Mouse (Mus musculus) C2C12 (cell line): ENCODE measurements around the gene Hus1. TPM values are rescaled to one million over a fixed set of nuclear protein-coding genes. Genes with fewer than 3 reads are reported as not detected.
A peak's percentile ranks its signal among the peaks of the same experiment; 100 is the strongest.

ENCODE experiments used
- H3K27me3 ChIP-seq: one replicate; pipeline ENCODE4 v1.6.1; 2011; ENCODE audit not compliant: control insufficient read depth, insufficient read depth, insufficient read length
- H3K36me3 ChIP-seq: one replicate; pipeline ENCODE4 v1.6.1; 2011; ENCODE audit not compliant: control insufficient read depth, insufficient read depth
- H3K4me3 ChIP-seq: one replicate; pipeline ENCODE4 v1.5.1; 2011; ENCODE audit warnings: mild to moderate bottlenecking, control low read depth; ENCODE audit not compliant: poor library complexity, insufficient read depth, severe bottlenecking
- H3K79me2 ChIP-seq: one replicate; pipeline ENCODE4 v1.6.1; 2011; ENCODE audit not compliant: control insufficient read depth, insufficient read depth
- H3K79me3 ChIP-seq: one replicate; pipeline ENCODE4 v1.6.1; 2011; ENCODE audit warnings: low read depth, control low read depth
- H3ac ChIP-seq: one replicate; pipeline ENCODE3; 2011; ENCODE audit warnings: low read depth; ENCODE audit not compliant: control insufficient read depth, insufficient read length
- CEBPB ChIP-seq: IDR thresholded peaks from one replicate; pipeline ENCODE4 v1.6.1; 2011; ENCODE audit warnings: low read depth, mild to moderate bottlenecking, control low read depth, moderate library complexity
- CTCF ChIP-seq: IDR thresholded peaks from one replicate; pipeline ENCODE4 v1.5.1; 2011; ENCODE audit not compliant: control insufficient read depth, insufficient read depth, insufficient read length
- FOSL1 ChIP-seq: IDR thresholded peaks from one replicate; pipeline ENCODE4 v1.8.0; 2011; ENCODE audit warnings: mild to moderate bottlenecking, low read length; ENCODE audit not compliant: poor library complexity, insufficient read depth, severe bottlenecking
- MAX ChIP-seq: IDR thresholded peaks from one replicate; pipeline ENCODE4 v1.6.1; 2011; ENCODE audit warnings: mild to moderate bottlenecking, control low read depth
- MYOD1 ChIP-seq: IDR thresholded peaks from one replicate; pipeline ENCODE4 v1.6.1; 2011; ENCODE audit warnings: low read depth; ENCODE audit not compliant: control insufficient read depth, insufficient read length
- MYOG ChIP-seq: IDR thresholded peaks from one replicate; pipeline ENCODE4 v1.6.1; 2011; ENCODE audit not compliant: control insufficient read depth, insufficient read length; ENCODE audit errors: extremely low read depth
- USF1 ChIP-seq: IDR thresholded peaks from one replicate; pipeline ENCODE4 v1.6.1; 2011; ENCODE audit warnings: low read depth, mild to moderate bottlenecking, control low read depth, moderate library complexity
- polyA plus RNA-seq: library from polyadenylated mRNA; unstranded; fragments of >200 nt; fragmentation: generic; extraction: Trizol; gene quantifications from one replicate; pipeline ENCODE4 v1.2.1, GENCODE M21; 2012; ENCODE audit warnings: missing spikeins

The Hus1 gene
- polyA plus RNA-seq, 1 experiment = 6.9 TPM

DNA sequence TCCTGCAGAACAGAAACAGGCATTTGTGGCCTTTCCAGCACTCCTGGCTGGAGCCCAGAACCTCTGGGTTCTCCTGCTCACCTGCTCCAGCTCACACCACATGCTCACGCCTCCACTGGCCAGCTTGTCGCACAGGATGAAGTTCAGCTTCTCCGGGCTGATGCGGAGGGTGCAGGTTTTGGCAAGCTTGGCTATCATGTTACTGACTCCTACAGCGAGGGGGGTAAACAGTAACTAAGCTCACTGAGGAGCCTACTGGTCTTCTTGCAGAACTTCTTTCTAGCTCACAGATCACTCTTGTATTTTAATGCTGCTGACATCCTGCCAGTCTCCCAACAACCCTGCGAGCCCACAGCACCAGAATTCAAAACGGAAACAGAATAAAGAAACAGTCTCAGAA is 575 bp downstream of the Hus1 start:
- no peaks in the 10 kb centered on the region for H3K27me3 ChIP-seq
- peak overlapping the region; percentile 51 for H3K4me3 ChIP-seq
- TF ChIP-seq MYOD1 (no peak), CTCF (no peak), FOSL1 (no peak), CEBPB (no peak), USF1 (no peak), MYOG (no peak), MAX (no peak)
- H3K79me2 ChIP-seq = peaks cover 35% of the 10 kb centered on the region
- H3K36me3 ChIP-seq = peaks cover 22% of the 10 kb centered on the region
- peak overlapping the region; percentile 91 for H3ac ChIP-seq
- peaks cover 14% of the 10 kb centered on the region for H3K79me3 ChIP-seq

GRCm38 (mm10) chr11:9008761-9009160 is 2.2 kb downstream of the Hus1 start:
- Histone ChIP-seq H3ac (no peak overlapping the region), H3K79me3 (peaks cover 14% of the 10 kb centered on the region), H3K27me3 (no peaks in the 10 kb centered on the region), H3K79me2 (peaks cover 35% of the 10 kb centered on the region), H3K36me3 (peaks cover 39% of the 10 kb centered on the region), H3K4me3 (no peak overlapping the region)
- TF ChIP-seq MAX (no peak), FOSL1 (no peak), MYOG (no peak), USF1 (no peak), MYOD1 (no peak), CEBPB (no peak), CTCF (no peak)

DNA sequence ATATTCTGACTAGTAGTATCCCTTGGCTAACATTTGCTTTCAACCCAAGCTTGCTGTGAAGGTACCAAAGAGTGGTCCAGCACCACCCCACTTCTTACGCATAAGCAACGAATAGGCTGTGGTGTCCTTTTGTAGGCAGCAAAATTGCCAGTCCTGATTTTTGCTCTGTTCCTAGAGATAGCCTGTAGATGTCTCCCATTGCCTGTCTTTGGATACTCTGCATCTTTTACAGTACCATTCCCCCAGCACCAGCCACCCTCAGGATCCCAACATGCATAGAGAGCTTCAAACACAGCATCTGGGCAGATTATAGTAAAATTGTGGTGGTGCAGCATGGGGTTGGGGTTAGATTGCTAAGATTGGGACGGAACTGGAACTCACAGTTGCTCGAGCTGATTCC is 22.9 kb downstream of the Hus1 start:
- no peaks in the 10 kb centered on the region for H3K79me3 ChIP-seq
- H3K79me2 ChIP-seq = no peaks in the 10 kb centered on the region
- H3K36me3 ChIP-seq = peaks cover 19% of the 10 kb centered on the region
- no peak overlapping the region for H3ac ChIP-seq
- H3K4me3 ChIP-seq = no peak overlapping the region
- no peak for TF ChIP-seq CTCF
- TF ChIP-seq CEBPB = no peak
- TF ChIP-seq MYOG = no peak
- no peak for TF ChIP-seq USF1
- TF ChIP-seq MAX = no peak
- TF ChIP-seq FOSL1 = no peak
- no peak for TF ChIP-seq MYOD1
- H3K27me3 ChIP-seq = peaks cover 6% of the 10 kb centered on the region

- Histone ChIP-seq H3K36me3 (peaks cover 3% of the 10 kb centered on the region), H3ac (no peak overlapping the region), H3K4me3 (no peak overlapping the region), H3K27me3 (peaks cover 7% of the 10 kb centered on the region), H3K79me2 (no peaks in the 10 kb centered on the region), H3K79me3 (no peaks in the 10 kb centered on the region)
- TF ChIP-seq MYOD1 (no peak), CTCF (no peak), USF1 (no peak), MYOG (no peak), CEBPB (no peak), MAX (no peak), FOSL1 (no peak)
Observed at GRCm38 (mm10) chr11:8986058-8986457, 24.9 kb downstream of the Hus1 start.

DNA sequence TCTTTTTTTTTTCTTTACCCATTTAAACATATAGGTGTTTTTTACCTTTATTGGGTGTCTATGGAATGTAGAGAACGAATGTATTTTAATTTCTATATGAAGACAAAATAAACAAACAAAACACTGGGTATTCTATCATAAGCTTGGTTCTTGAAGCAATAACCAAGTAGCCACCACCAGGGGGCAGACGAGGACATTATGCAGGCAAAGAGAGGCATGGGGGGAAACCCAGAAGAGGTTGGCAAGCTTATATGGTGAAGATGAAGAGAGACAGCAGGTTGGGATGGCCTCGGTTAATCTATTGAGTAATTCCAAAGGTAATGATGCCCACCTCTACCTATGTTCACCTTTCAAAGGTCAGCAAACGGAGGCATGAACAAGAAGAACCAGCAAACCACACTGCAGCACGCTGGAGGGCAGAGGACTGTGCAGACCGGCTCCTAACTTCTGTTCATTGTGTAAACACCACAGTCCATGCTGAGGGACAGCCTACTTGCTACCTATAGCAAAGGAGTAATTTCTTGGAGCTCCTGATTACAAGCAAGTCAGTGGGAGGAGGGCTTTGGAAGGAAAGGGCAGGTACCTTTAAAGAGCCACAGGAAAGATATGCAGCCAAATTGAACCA is 27.6 kb downstream of the Hus1 start:
- Histone ChIP-seq H3K79me2 (no peaks in the 10 kb centered on the region), H3K36me3 (no peaks in the 10 kb centered on the region), H3K27me3 (peaks cover 30% of the 10 kb centered on the region), H3K79me3 (no peaks in the 10 kb centered on the region), H3K4me3 (no peak overlapping the region), H3ac (no peak overlapping the region)
- TF ChIP-seq MAX (no peak), CTCF (peak; percentile 26), MYOG (no peak), FOSL1 (no peak), CEBPB (no peak), MYOD1 (no peak)

GRCm38 (mm10) chr11:8978154-8978553 is 32.8 kb downstream of the Hus1 start:
- TF ChIP-seq FOSL1 (no peak), MYOD1 (no peak), MAX (no peak), USF1 (no peak), CTCF (no peak), CEBPB (no peak), MYOG (no peak)
- peaks cover 50% of the 10 kb centered on the region for H3K27me3 ChIP-seq
- no peak overlapping the region for H3ac ChIP-seq
- H3K36me3 ChIP-seq = no peaks in the 10 kb centered on the region
- no peaks in the 10 kb centered on the region for H3K79me3 ChIP-seq
- no peak overlapping the region for H3K4me3 ChIP-seq
- no peaks in the 10 kb centered on the region for H3K79me2 ChIP-seq
